Mouse (Mus musculus) thymus, postnatal 4 days (tissue): ENCODE data around the gene Hecw2.
A peak's percentile ranks its signal among the peaks of the same experiment; 100 is the strongest.

Experiments
- DNase-seq: peaks from one replicate; pipeline ENCODE4 v3.0.0; 2021

The Hecw2 gene

GRCm38 (mm10) chr1:54110920-54111605, 83.9 kb downstream of the Hecw2 start:
- no peak for DNase-seq

- DNase-seq = no peak
Measured at GRCm38 (mm10) chr1:54109255-54109654, 85.7 kb downstream of the Hecw2 start.

- no peak for DNase-seq
Measured at GRCm38 (mm10) chr1:54106756-54107155, 88.2 kb downstream of the Hecw2 start.

GRCm38 (mm10) chr1:54079708-54080107, 115.3 kb downstream of the Hecw2 start:
- no peak for DNase-seq

- DNase-seq = no peak
Measured at GRCm38 (mm10) chr1:54074456-54074855, 120.5 kb downstream of the Hecw2 start.

- no peak for DNase-seq
Measured at GRCm38 (mm10) chr1:54070121-54070520, 124.8 kb downstream of the Hecw2 start.

GRCm38 (mm10) chr1:54068248-54068647, 126.7 kb downstream of the Hecw2 start:
- DNase-seq = no peak

- no peak for DNase-seq
Measured at GRCm38 (mm10) chr1:54065434-54065833, 129.5 kb downstream of the Hecw2 start.

- no peak for DNase-seq
Measured at GRCm38 (mm10) chr1:54061078-54061477, 133.9 kb downstream of the Hecw2 start.

- DNase-seq = no peak
Measured at GRCm38 (mm10) chr1:54059731-54060130, 135.2 kb downstream of the Hecw2 start.

GRCm38 (mm10) chr1:54052771-54053170, 142.2 kb downstream of the Hecw2 start:
- no peak for DNase-seq

- no peak for DNase-seq
Measured at GRCm38 (mm10) chr1:54046923-54047322, 148.0 kb downstream of the Hecw2 start.

- peak; percentile 49 for DNase-seq
Measured at GRCm38 (mm10) chr1:54039062-54039461, 155.9 kb downstream of the Hecw2 start.

- no peak for DNase-seq
Measured at GRCm38 (mm10) chr1:54017686-54018085, 177.3 kb downstream of the Hecw2 start.

- DNase-seq = no peak
Measured at GRCm38 (mm10) chr1:54015739-54016138, 179.2 kb downstream of the Hecw2 start.

GRCm38 (mm10) chr1:54012414-54012813, 182.6 kb downstream of the Hecw2 start:
- no peak for DNase-seq

GRCm38 (mm10) chr1:54009418-54010064, 185.4 kb downstream of the Hecw2 start:
- DNase-seq = no peak

- no peak for DNase-seq
Measured at GRCm38 (mm10) chr1:54005860-54006386, 189.0 kb downstream of the Hecw2 start.

GRCm38 (mm10) chr1:54003288-54003687, 191.7 kb downstream of the Hecw2 start:
- DNase-seq = no peak

- no peak for DNase-seq
Measured at GRCm38 (mm10) chr1:54002077-54002476, 192.9 kb downstream of the Hecw2 start.

GRCm38 (mm10) chr1:53997239-53997638, 197.7 kb downstream of the Hecw2 start:
- no peak for DNase-seq

GRCm38 (mm10) chr1:53986185-53986892, 208.6 kb downstream of the Hecw2 start:
- DNase-seq = no peak

GRCm38 (mm10) chr1:53978514-53978831, 216.5 kb downstream of the Hecw2 start:
- DNase-seq = no peak
